Mouse (Mus musculus) bone marrow, adult 2 months (tissue): ENCODE results near the gene Olfr569. TPM values are rescaled to one million over a fixed set of nuclear protein-coding genes. Genes with fewer than 3 reads are reported as not detected.

Experiments
- H3K27ac ChIP-seq: fragments of 200-500 bp; 2 replicates; pipeline ENCODE4 v1.5.1; 2012; ENCODE audit warnings: low read depth, mild to moderate bottlenecking, control low read depth, inconsistent platforms, low read length; ENCODE audit not compliant: control insufficient read depth, poor library complexity, insufficient read depth
- H3K4me1 ChIP-seq: fragments of 200-500 bp; 2 replicates; pipeline ENCODE4 v1.6.1; 2011; ENCODE audit warnings: low read length; ENCODE audit not compliant: control insufficient read depth, insufficient read depth
- H3K4me3 ChIP-seq: fragments of 200-500 bp; replicated peaks from 2 replicates; pipeline ENCODE3; 2011; ENCODE audit warnings: mild to moderate bottlenecking, low read depth, low read length, control low read depth; ENCODE audit not compliant: control insufficient read depth
- CTCF ChIP-seq: fragments of 200-500 bp; IDR thresholded peaks from 2 replicates; pipeline ENCODE4 v1.5.1; 2011; ENCODE audit warnings: low read length, control low read depth; ENCODE audit not compliant: control insufficient read depth, insufficient read depth
- POLR2A ChIP-seq: fragments of 200-500 bp; IDR thresholded peaks from 2 replicates; pipeline ENCODE4 v1.6.1; 2011; ENCODE audit warnings: low read depth, mild to moderate bottlenecking, control low read depth, low read length, borderline replicate concordance; ENCODE audit not compliant: control insufficient read depth
- WGBS: fragments of 180-500 bp; shearing (Covaris S2); methylation state at CpG from one replicate; pipeline ENCODE4 v1.1.7; 2018; 5-methylcytosine and 5-hydroxymethylcytosine counted together
- polyA plus RNA-seq: library from polyadenylated mRNA; stranded (reverse); fragments of >200 nt; gene quantifications from 2 replicates; pipeline ENCODE4 v1.2.4, GENCODE M21; 2011; ENCODE audit warnings: low replicate concordance; ENCODE audit not compliant: missing spikeins, insufficient read depth, insufficient read length

The Olfr569 gene
- polyA plus RNA-seq, 1 experiment = not detected

- WGBS = 77% methylated on average over 1 of the region's 1 CpGs
- Histone ChIP-seq H3K4me1 (no peaks in the 10 kb centered on the region), H3K4me3 (no peak within 1 kb of the TSS), H3K27ac (no peak within 1 kb of the TSS)
- TF ChIP-seq CTCF = no peak
- TF ChIP-seq POLR2A = no peak
Measured at GRCm38 (mm10) chr7:102858665-102859064, 32.0 kb downstream of the Olfr569 start, which contains the start of gene Olfr566. Gene Olfr566, minus strand, starts transcription at chr7:102858765.

- no peak for TF ChIP-seq CTCF
- no peak for TF ChIP-seq POLR2A
- Histone ChIP-seq H3K27ac (no peak overlapping the region), H3K4me1 (no peaks in the 10 kb centered on the region), H3K4me3 (no peak overlapping the region)
Measured at GRCm38 (mm10) chr7:102855807-102856206, 34.9 kb downstream of the Olfr569 start.

Other genes with a start within 250 kb of the Olfr569 start
- not detected in 2 replicates for gene Olfr555, start 232.1 kb downstream of the Olfr569 start, polyA plus RNA-seq
- not detected in 2 replicates for gene Olfr556, start 226.0 kb downstream of the Olfr569 start, polyA plus RNA-seq
- 2.1 and 3.7 TPM in 2 replicates for gene Trim68, start 203.6 kb downstream of the Olfr569 start, polyA plus RNA-seq
- not detected in 2 replicates for gene Olfr557, start 195.0 kb downstream of the Olfr569 start, polyA plus RNA-seq
- gene Olfr558, start 188.7 kb downstream of the Olfr569 start, polyA plus RNA-seq = not detected in 2 replicates
- gene Olfr33, start 171.8 kb downstream of the Olfr569 start, polyA plus RNA-seq = not detected in 2 replicates
- not detected in 2 replicates for gene Olfr559, start 163.4 kb downstream of the Olfr569 start, polyA plus RNA-seq
- not detected in 2 replicates for gene Olfr560, start 131.5 kb downstream of the Olfr569 start, polyA plus RNA-seq
- 0.29 TPM in 1 of 2 replicates, not detected in the other for gene Olfr78, start 131.4 kb downstream of the Olfr569 start, polyA plus RNA-seq
- not detected in 2 replicates for gene Olfr561, start 119.7 kb downstream of the Olfr569 start, polyA plus RNA-seq
- gene Olfr564, start 87.4 kb downstream of the Olfr569 start, polyA plus RNA-seq = not detected in 2 replicates
- not detected in 2 replicates for gene Olfr566, start 32.1 kb downstream of the Olfr569 start, polyA plus RNA-seq
- gene Olfr568, start 13.8 kb downstream of the Olfr569 start, polyA plus RNA-seq = not detected in 2 replicates
- not detected in 2 replicates for gene Olfr570, start 3.7 kb upstream of the Olfr569 start, polyA plus RNA-seq
- gene Olfr571, start 26.7 kb upstream of the Olfr569 start, polyA plus RNA-seq = 0.90 and 1.1 TPM in 2 replicates
- gene Olfr572, start 33.5 kb upstream of the Olfr569 start, polyA plus RNA-seq = not detected in 2 replicates
- gene Olfr573-ps1, start 51.7 kb upstream of the Olfr569 start, polyA plus RNA-seq = not detected in 2 replicates
- gene Olfr574, start 57.6 kb upstream of the Olfr569 start, polyA plus RNA-seq = not detected in 2 replicates
- gene Olfr575, start 67.9 kb upstream of the Olfr569 start, polyA plus RNA-seq = not detected in 2 replicates
- gene Olfr576, start 71.8 kb upstream of the Olfr569 start, polyA plus RNA-seq = not detected in 2 replicates
- not detected in 2 replicates for gene Olfr577, start 85.1 kb upstream of the Olfr569 start, polyA plus RNA-seq
- not detected in 2 replicates for gene Olfr578, start 98.4 kb upstream of the Olfr569 start, polyA plus RNA-seq
- not detected in 2 replicates for gene Olfr582, start 147.1 kb upstream of the Olfr569 start, polyA plus RNA-seq
- not detected in 2 replicates for gene Olfr583, start 160.4 kb upstream of the Olfr569 start, polyA plus RNA-seq
- gene Olfr584, start 191.0 kb upstream of the Olfr569 start, polyA plus RNA-seq = not detected in 2 replicates
- gene Olfr585, start 206.8 kb upstream of the Olfr569 start, polyA plus RNA-seq = not detected in 2 replicates
- not detected in 2 replicates for gene Olfr586, start 234.8 kb upstream of the Olfr569 start, polyA plus RNA-seq
- gene Olfr588-ps1, start 250.0 kb upstream of the Olfr569 start, polyA plus RNA-seq = not detected in 2 replicates